Mouse (Mus musculus) myocyte (in vitro differentiated cells): ENCODE results near the gene Gm15155.

Source experiments
- E2F4 ChIP-seq: IDR thresholded peaks from one replicate; pipeline ENCODE4 v1.6.1; 2011; ENCODE audit warnings: mild to moderate bottlenecking, control low read depth, moderate library complexity; ENCODE audit not compliant: insufficient read depth
- MAX ChIP-seq: IDR thresholded peaks from one replicate; pipeline ENCODE4 v1.6.1; 2011; ENCODE audit warnings: low read depth, mild to moderate bottlenecking, control low read depth
- MYOD1 ChIP-seq, 3 experiments: IDR thresholded peaks; one replicate each; pipeline ENCODE4 v1.6.1; 2011; ENCODE audit warnings: control low read depth in 2 of 3, low read depth in 2 of 3, mild to moderate bottlenecking in 2 of 3, moderate library complexity in 1 of 3; ENCODE audit not compliant: insufficient read length in 2 of 3, control insufficient read depth in 1 of 3
- POLR2A ChIP-seq: IDR thresholded peaks from one replicate; pipeline ENCODE4 v1.6.1; 2011; ENCODE audit warnings: low read depth, mild to moderate bottlenecking, control low read depth, moderate library complexity; ENCODE audit not compliant: insufficient read length
- REST ChIP-seq: IDR thresholded peaks from one replicate; pipeline ENCODE4 v1.6.1; 2011; ENCODE audit warnings: mild to moderate bottlenecking, control low read depth, moderate library complexity; ENCODE audit not compliant: insufficient read depth, insufficient read length
- SRF ChIP-seq: IDR thresholded peaks from one replicate; pipeline ENCODE4 v1.6.1; 2011; ENCODE audit warnings: low read depth; ENCODE audit not compliant: control insufficient read depth, insufficient read length

- no peak for TF ChIP-seq POLR2A
- TF ChIP-seq MAX = no peak
- TF ChIP-seq E2F4 = no peak
- no peak for TF ChIP-seq MYOD1 (IDR thresholded peaks at IDR 0.05; ENCODE audit: control insufficient read depth in 1 of 3, insufficient read length in 2 of 3, low read depth in 2 of 3)
- no peak for TF ChIP-seq SRF
- TF ChIP-seq REST = no peak
Measured at GRCm38 (mm10) chrX:155724157-155724556, 99.6 kb downstream of the Gm15155 start.
